Mouse (Mus musculus) MEL (cell line): ENCODE measurements around the gene Aldh16a1. TPM values are rescaled to one million over a fixed set of nuclear protein-coding genes. Genes with fewer than 3 reads are reported as not detected.

Source experiments
- DNase-seq: peaks from one replicate; pipeline ENCODE4 v3.0.0; 2011; ENCODE audit warnings: low read depth, low spot score
- H3K27ac ChIP-seq: 2 replicates; pipeline ENCODE4 v1.5.1; 2012; ENCODE audit warnings: low read depth, mild to moderate bottlenecking, control low read depth, low read length, moderate library complexity; ENCODE audit not compliant: control insufficient read depth
- H3K27me3 ChIP-seq, 2 experiments: fragments of 150-350 bp in 1 of 2; sonication (generic) in 1 of 2; 2 replicates each; pipeline ENCODE4 v1.6.1; 2012; ENCODE audit warnings: low read length in 2 of 2, mild to moderate bottlenecking in 2 of 2, improper control_type of control experiment in 1 of 2, moderate library complexity in 1 of 2; ENCODE audit not compliant: insufficient read depth in 2 of 2, control insufficient read depth in 1 of 2
- H3K36me3 ChIP-seq, 2 experiments: 2 replicates each; pipeline ENCODE4 v1.6.1; 2012 to 2014; ENCODE audit warnings: low read length in 2 of 2, improper control_type of control experiment in 1 of 2, inconsistent platforms in 1 of 2, mild to moderate bottlenecking in 1 of 2; ENCODE audit not compliant: insufficient read depth in 2 of 2, control insufficient read depth in 1 of 2
- H3K4me1 ChIP-seq, 2 experiments: fragments of 150-350 bp in 1 of 2; sonication (generic) in 1 of 2; 2 replicates each; pipeline ENCODE4 v1.6.1; 2012; ENCODE audit warnings: low read length in 2 of 2, improper control_type of control experiment in 1 of 2, mild to moderate bottlenecking in 1 of 2; ENCODE audit not compliant: insufficient read depth in 2 of 2, control insufficient read depth in 1 of 2
- H3K4me3 ChIP-seq, 2 experiments: fragments of 150-350 bp in 1 of 2; sonication (generic) in 1 of 2; 2 replicates each; pipeline ENCODE4 v1.5.1; 2012; ENCODE audit warnings: low read depth in 2 of 2, low read length in 2 of 2, mild to moderate bottlenecking in 2 of 2, moderate library complexity in 2 of 2, control low read depth in 1 of 2, improper control_type of control experiment in 1 of 2; ENCODE audit not compliant: control insufficient read depth in 1 of 2, insufficient read depth in 1 of 2
- H3K79me2 ChIP-seq: 2 replicates; pipeline ENCODE4 v1.6.1; 2012; ENCODE audit warnings: mild to moderate bottlenecking, low read length, moderate library complexity; ENCODE audit not compliant: control insufficient read depth, poor library complexity, insufficient read depth
- H3K9ac ChIP-seq: 2 replicates; pipeline ENCODE4 v1.6.1; 2012; ENCODE audit warnings: low read depth, mild to moderate bottlenecking, control low read depth, low read length, moderate library complexity; ENCODE audit not compliant: control insufficient read depth, poor library complexity, severe bottlenecking
- H3K9me3 ChIP-seq: fragments of 150-350 bp; sonication (generic); replicated peaks from 2 replicates; pipeline ENCODE4 v1.6.1; 2012; ENCODE audit warnings: mild to moderate bottlenecking, low read length, improper control_type of control experiment, moderate library complexity; ENCODE audit not compliant: insufficient read depth
- BHLHE40 ChIP-seq: IDR thresholded peaks from 2 replicates; pipeline ENCODE4 v1.6.1; 2012; ENCODE audit warnings: low read depth, mild to moderate bottlenecking, inconsistent platforms, low read length, improper control_type of control experiment, borderline replicate concordance
- E2F4 ChIP-seq: IDR thresholded peaks from 2 replicates; pipeline ENCODE4 v1.6.1; 2011; ENCODE audit warnings: low read depth, low read length, improper control_type of control experiment, borderline replicate concordance
- ELF1 ChIP-seq: IDR thresholded peaks from 2 replicates; pipeline ENCODE4 v1.6.1; 2014; ENCODE audit warnings: low read depth, mild to moderate bottlenecking, inconsistent platforms, low read length, improper control_type of control experiment, moderate library complexity
- ETS1 ChIP-seq: IDR thresholded peaks from 2 replicates; pipeline ENCODE4 v1.6.1; 2012; ENCODE audit warnings: low read depth, mild to moderate bottlenecking, inconsistent platforms, low read length, improper control_type of control experiment, moderate library complexity
- GATA1 ChIP-seq: IDR thresholded peaks from 2 replicates; pipeline ENCODE4 v1.6.1; 2011; ENCODE audit warnings: low read depth, low read length, improper control_type of control experiment
- HCFC1 ChIP-seq: IDR thresholded peaks from 2 replicates; pipeline ENCODE4 v1.6.1; 2012; ENCODE audit warnings: low read depth, mild to moderate bottlenecking, inconsistent platforms, low read length, improper control_type of control experiment, moderate library complexity
- MAFK ChIP-seq: IDR thresholded peaks from 2 replicates; pipeline ENCODE4 v1.6.1; 2011; ENCODE audit warnings: low read depth, mild to moderate bottlenecking, low read length, improper control_type of control experiment, borderline replicate concordance
- MAX ChIP-seq: IDR thresholded peaks from 2 replicates; pipeline ENCODE4 v1.6.1; 2011; ENCODE audit warnings: low read length, improper control_type of control experiment
- MEF2A ChIP-seq: IDR thresholded peaks from 2 replicates; pipeline ENCODE4 v1.6.1; 2014; ENCODE audit warnings: low read depth, mild to moderate bottlenecking, inconsistent platforms, low read length, improper control_type of control experiment; ENCODE audit not compliant: poor library complexity, insufficient replicate concordance, severe bottlenecking; ENCODE audit errors: extremely low read depth
- MXI1 ChIP-seq: IDR thresholded peaks from 2 replicates; pipeline ENCODE4 v1.6.1; 2011; ENCODE audit warnings: mild to moderate bottlenecking, low read depth, low read length, improper control_type of control experiment
- MYB ChIP-seq: IDR thresholded peaks from 2 replicates; pipeline ENCODE4 v1.6.1; 2011; ENCODE audit warnings: mild to moderate bottlenecking, low read depth, low read length, improper control_type of control experiment
- MYC ChIP-seq: IDR thresholded peaks from 2 replicates; pipeline ENCODE4 v1.6.1; 2011; ENCODE audit warnings: low read depth, mild to moderate bottlenecking, low read length, improper control_type of control experiment, moderate library complexity
- POLR2A ChIP-seq, 2 experiments: IDR thresholded peaks; 2 replicates each; pipeline ENCODE4 v1.6.1; 2011 to 2012; ENCODE audit warnings: low read length in 2 of 2, mild to moderate bottlenecking in 2 of 2, control low read depth in 1 of 2, improper control_type of control experiment in 1 of 2, low read depth in 1 of 2, moderate library complexity in 1 of 2; ENCODE audit not compliant: control insufficient read depth in 1 of 2, insufficient read depth in 1 of 2, poor library complexity in 1 of 2
- POLR2AphosphoS5 ChIP-seq: IDR thresholded peaks from 2 replicates; pipeline ENCODE4 v1.6.1; 2012; ENCODE audit warnings: low read depth, borderline replicate concordance, mild to moderate bottlenecking, inconsistent platforms, low read length, moderate library complexity, mixed read lengths
- RCOR1 ChIP-seq: IDR thresholded peaks from 2 replicates; pipeline ENCODE4 v1.6.1; 2012; ENCODE audit warnings: low read depth, mild to moderate bottlenecking, inconsistent platforms, low read length, improper control_type of control experiment
- SMC3 ChIP-seq: IDR thresholded peaks from 2 replicates; pipeline ENCODE4 v1.6.1; 2011; ENCODE audit warnings: low read depth, low read length, improper control_type of control experiment
- TAL1 ChIP-seq: IDR thresholded peaks from 2 replicates; pipeline ENCODE4 v1.6.1; 2012; ENCODE audit warnings: mild to moderate bottlenecking, inconsistent platforms, low read length, moderate library complexity, mixed read lengths
- TCF12 ChIP-seq: IDR thresholded peaks from 2 replicates; pipeline ENCODE4 v1.6.1; 2014; ENCODE audit warnings: low read depth, mild to moderate bottlenecking, inconsistent platforms, low read length, improper control_type of control experiment, moderate library complexity
- UBTF ChIP-seq: IDR thresholded peaks from 2 replicates; pipeline ENCODE4 v1.6.1; 2012; ENCODE audit warnings: low read depth, mild to moderate bottlenecking, inconsistent platforms, low read length, improper control_type of control experiment, moderate library complexity, borderline replicate concordance; ENCODE audit not compliant: insufficient read depth
- USF2 ChIP-seq, 2 experiments: IDR thresholded peaks; 2 replicates each; pipeline ENCODE4 v1.6.1; 2011 to 2012; ENCODE audit warnings: improper control_type of control experiment in 2 of 2, low read length in 2 of 2, borderline replicate concordance in 1 of 2, inconsistent platforms in 1 of 2, low read depth in 1 of 2, mild to moderate bottlenecking in 1 of 2; ENCODE audit not compliant: insufficient read depth in 1 of 2
- ZC3H11A ChIP-seq: IDR thresholded peaks from 2 replicates; pipeline ENCODE4 v1.6.1; 2012; ENCODE audit warnings: low read depth, mild to moderate bottlenecking, inconsistent platforms, low read length, improper control_type of control experiment
- ZMIZ1 ChIP-seq: IDR thresholded peaks from 2 replicates; pipeline ENCODE4 v1.6.1; 2012; ENCODE audit warnings: low read depth, mild to moderate bottlenecking, inconsistent platforms, low read length, improper control_type of control experiment, moderate library complexity
- ZNF384 ChIP-seq: IDR thresholded peaks from 2 replicates; pipeline ENCODE4 v1.6.1; 2012; ENCODE audit warnings: low read depth, mild to moderate bottlenecking, inconsistent platforms, low read length, improper control_type of control experiment
- polyA plus RNA-seq, 2 experiments: library from polyadenylated mRNA; stranded (reverse) in 1 of 2; unstranded in 1 of 2; fragments of >175 nt in 1 of 2; fragments of >200 nt in 1 of 2; gene quantifications; 2 replicates each; pipeline versions ENCODE4 v1.2.1 to v1.2.4; 2012; ENCODE audit warnings: low replicate concordance in 2 of 2, low read depth in 1 of 2; ENCODE audit not compliant: insufficient read length in 2 of 2, insufficient read depth in 1 of 2, missing spikeins in 1 of 2
- total RNA-seq: library from RNA; depleted of rRNA; stranded (reverse); fragments of 300-350 nt; gene quantifications from 2 replicates; pipeline ENCODE4 v1.2.3, GENCODE M21; 2012

Aldh16a1 gene
- total and polyA plus RNA-seq, 3 experiments, result 33.9 to 61.6 TPM; not detected in 1

- no peaks in the 10 kb centered on the region for H3K36me3 ChIP-seq
- H3K9me3 ChIP-seq, result no peaks in the 10 kb centered on the region
- no peak overlapping the region for H3K9ac ChIP-seq
- no peak for TF ChIP-seq UBTF
- no peak for TF ChIP-seq MEF2A
- TF ChIP-seq POLR2AphosphoS5, result no peak
- TF ChIP-seq RCOR1, result no peak
- no peak for TF ChIP-seq GATA1
- no peak for DNase-seq
- H3K27ac ChIP-seq, result no peak overlapping the region
- peaks cover 4 to 9% of the 10 kb centered on the region in 2 experiments for H3K27me3 ChIP-seq
- H3K79me2 ChIP-seq, result no peaks in the 10 kb centered on the region
- no peak overlapping the region for H3K4me3 ChIP-seq
- no peaks in the 10 kb centered on the region; a peak in 2 of 4 replicates for H3K4me1 ChIP-seq
Measured at GRCm38 (mm10) chr7:45166950-45167401, 12.6 kb upstream of the Aldh16a1 start.

GRCm38 (mm10) chr7:45165701-45166100 lies 11.3 kb upstream of the Aldh16a1 start:
- Histone ChIP-seq H3K79me2 (no peaks in the 10 kb centered on the region), H3K27me3 (peaks cover 4 to 9% of the 10 kb centered on the region in 2 experiments), H3K4me1 (no peaks in the 10 kb centered on the region; a peak in 2 of 4 replicates), H3K36me3 (peaks cover 0 to 4% of the 10 kb centered on the region in 2 experiments; a peak in 1 of 4 replicates), H3K4me3 (no peak overlapping the region), H3K9ac (no peak overlapping the region), H3K27ac (no peak overlapping the region), H3K9me3 (no peaks in the 10 kb centered on the region)
- no peak for TF ChIP-seq SMC3
- no peak for TF ChIP-seq TAL1
- TF ChIP-seq USF2 (IDR thresholded peaks at IDR 0.05; ENCODE audit: borderline replicate concordance in 1 of 2, insufficient read depth in 1 of 2, low read depth in 1 of 2, low read length in 2 of 2), result no peak
- TF ChIP-seq MXI1, result no peak
- no peak for TF ChIP-seq ZMIZ1
- TF ChIP-seq HCFC1, result no peak
- no peak for TF ChIP-seq UBTF
- TF ChIP-seq ZC3H11A, result no peak
- DNase-seq, result no peak

- H3K9ac ChIP-seq, result no peak overlapping the region
- H3K79me2 ChIP-seq, result no peaks in the 10 kb centered on the region
- no peaks in the 10 kb centered on the region; a peak in 2 of 4 replicates for H3K4me1 ChIP-seq
- no peak overlapping the region for H3K4me3 ChIP-seq
- H3K27ac ChIP-seq, result no peak overlapping the region
- H3K9me3 ChIP-seq, result no peaks in the 10 kb centered on the region
- peaks cover 4 to 9% of the 10 kb centered on the region in 2 experiments for H3K27me3 ChIP-seq
- no peak for DNase-seq
- TF ChIP-seq ZNF384 (no peak), ETS1 (no peak), E2F4 (no peak), RCOR1 (no peak), USF2 (IDR thresholded peaks at IDR 0.05; ENCODE audit: borderline replicate concordance in 1 of 2, insufficient read depth in 1 of 2, low read depth in 1 of 2, low read length in 2 of 2) (no peak), MYB (no peak), ELF1 (no peak), MYC (no peak), TAL1 (no peak), BHLHE40 (no peak), TCF12 (no peak), ZC3H11A (no peak), MAFK (no peak), MAX (no peak), POLR2A (IDR thresholded peaks at IDR 0.05; ENCODE audit: control insufficient read depth in 1 of 2, insufficient read depth in 1 of 2, low read depth in 1 of 2, low read length in 2 of 2, poor library complexity in 1 of 2) (no peak)
- peaks cover 0 to 4% of the 10 kb centered on the region in 2 experiments; a peak in 1 of 4 replicates for H3K36me3 ChIP-seq
Measured at GRCm38 (mm10) chr7:45164833-45165232, 10.4 kb upstream of the Aldh16a1 start.
